Mouse (Mus musculus): ENCODE data around the gene Ephb4. TPM values are rescaled to one million over a fixed set of nuclear protein-coding genes. Genes with fewer than 3 reads are reported as not detected.
A peak's percentile ranks its signal among the peaks of the same experiment; 100 is the strongest.

Gene Ephb4
- total RNA-seq, 4 experiments from 2014 or later, result 5.6 to 7.2 (median 5.9) TPM

- no peak for DNase-seq (ENCODE audit: low spot score in 2 of 2)
Measured at GRCm38 (mm10) chr5:137358382-137358781, 8.5 kb downstream of the Ephb4 start.

GRCm38 (mm10) chr5:137369665-137370064 is 19.8 kb downstream of the Ephb4 start:
- DNase-seq (ENCODE audit: low spot score in 2 of 2), result no peak

- DNase-seq (ENCODE audit: low spot score in 2 of 2), result no peak
Measured at GRCm38 (mm10) chr5:137373371-137373950, 23.6 kb downstream of the Ephb4 start.

- DNase-seq (ENCODE audit: low spot score in 2 of 2), result no peak
Measured at GRCm38 (mm10) chr5:137374521-137375080, 24.7 kb downstream of the Ephb4 start.

GRCm38 (mm10) chr5:137375627-137376026 is 25.7 kb downstream of the Ephb4 start:
- DNase-seq (ENCODE audit: low spot score in 2 of 2), result no peak

- DNase-seq (ENCODE audit: low spot score in 2 of 2), result no peak
Measured at GRCm38 (mm10) chr5:137376198-137376597, 26.3 kb downstream of the Ephb4 start.

GRCm38 (mm10) chr5:137376722-137377121 is 26.8 kb downstream of the Ephb4 start:
- no peak for DNase-seq (ENCODE audit: low spot score in 2 of 2)

GRCm38 (mm10) chr5:137377176-137377575 is 27.3 kb downstream of the Ephb4 start:
- DNase-seq (ENCODE audit: low spot score in 2 of 2), result no peak

GRCm38 (mm10) chr5:137377603-137378002 is 27.7 kb downstream of the Ephb4 start:
- DNase-seq (ENCODE audit: low spot score in 2 of 2), result no peak

- DNase-seq (ENCODE audit: low spot score in 2 of 2), result peak; percentile 17 to 35
Measured at GRCm38 (mm10) chr5:137381152-137381551, 31.2 kb downstream of the Ephb4 start.

GRCm38 (mm10) chr5:137383441-137383840 is 33.5 kb downstream of the Ephb4 start:
- no peak for DNase-seq (ENCODE audit: low spot score in 2 of 2)

- no peak for DNase-seq (ENCODE audit: low spot score in 2 of 2)
Measured at GRCm38 (mm10) chr5:137386712-137387111, 36.8 kb downstream of the Ephb4 start.

- DNase-seq (ENCODE audit: low spot score in 2 of 2), result no peak
Measured at GRCm38 (mm10) chr5:137391641-137392040, 41.7 kb downstream of the Ephb4 start.

GRCm38 (mm10) chr5:137394456-137394855 is 44.5 kb downstream of the Ephb4 start:
- no peak for DNase-seq (ENCODE audit: low spot score in 2 of 2)

- DNase-seq (ENCODE audit: low spot score in 2 of 2), result no peak
Measured at GRCm38 (mm10) chr5:137404081-137404480, 54.2 kb downstream of the Ephb4 start.

- peak; percentile 18 to 41 for DNase-seq (ENCODE audit: low spot score in 2 of 2)
Measured at GRCm38 (mm10) chr5:137409451-137409850, 59.5 kb downstream of the Ephb4 start.

GRCm38 (mm10) chr5:137410066-137410465 is 60.2 kb downstream of the Ephb4 start:
- DNase-seq (ENCODE audit: low spot score in 2 of 2), result no peak

GRCm38 (mm10) chr5:137410549-137410948 is 60.6 kb downstream of the Ephb4 start:
- no peak for DNase-seq (ENCODE audit: low spot score in 2 of 2)

- DNase-seq (ENCODE audit: low spot score in 2 of 2), result no peak
Measured at GRCm38 (mm10) chr5:137411235-137411634, 61.3 kb downstream of the Ephb4 start.

- DNase-seq (ENCODE audit: low spot score in 2 of 2), result no peak
Measured at GRCm38 (mm10) chr5:137414253-137414652, 64.3 kb downstream of the Ephb4 start.

- DNase-seq (ENCODE audit: low spot score in 2 of 2), result no peak
Measured at GRCm38 (mm10) chr5:137419105-137419504, 69.2 kb downstream of the Ephb4 start.

GRCm38 (mm10) chr5:137419841-137420240 is 69.9 kb downstream of the Ephb4 start:
- no peak for DNase-seq (ENCODE audit: low spot score in 2 of 2)

GRCm38 (mm10) chr5:137425648-137426047 is 75.7 kb downstream of the Ephb4 start:
- no peak for DNase-seq (ENCODE audit: low spot score in 2 of 2)
